Mouse (Mus musculus) stomach, postnatal 0 days (tissue): ENCODE data around the gene Rps29. TPM values are rescaled to one million over a fixed set of nuclear protein-coding genes. Genes with fewer than 3 reads are reported as not detected.

ENCODE experiments used
- ATAC-seq: fragments of 200-750 bp; cut with Nextera tagmentation; 2 replicates; pipeline ENCODE4 v1.8.0; 2017; ENCODE audit not compliant: low FRiP score, low TSS enrichment
- DNase-seq: peaks from one replicate; pipeline ENCODE4 v3.0.0-alpha.2; 2016; ENCODE audit warnings: low spot score
- H3K27ac ChIP-seq: fragments of 300-500 bp; sonication (generic); replicated peaks from 2 replicates; pipeline ENCODE4 v1.5.1; 2014; ENCODE audit warnings: mild to moderate bottlenecking, control low read depth
- H3K27me3 ChIP-seq: fragments of 300-500 bp; sonication (generic); 2 replicates; pipeline ENCODE4 v1.6.1; 2014; ENCODE audit warnings: low read length; ENCODE audit not compliant: control insufficient read depth, insufficient read depth
- H3K36me3 ChIP-seq: fragments of 300-500 bp; sonication (generic); 2 replicates; pipeline ENCODE4 v1.6.1; 2014; ENCODE audit warnings: low read length, mixed read lengths; ENCODE audit not compliant: control insufficient read depth, insufficient read depth
- H3K4me1 ChIP-seq: fragments of 300-500 bp; sonication (generic); replicated peaks from 2 replicates; pipeline ENCODE4 v1.6.1; 2014; ENCODE audit warnings: antibody characterized with exemption; ENCODE audit not compliant: control insufficient read depth, insufficient read depth
- H3K4me2 ChIP-seq: fragments of 300-500 bp; sonication (generic); replicated peaks from 2 replicates; pipeline ENCODE4 v1.6.1; 2014; ENCODE audit warnings: low read depth, mild to moderate bottlenecking, control low read depth, moderate library complexity
- H3K4me3 ChIP-seq: fragments of 300-500 bp; sonication (generic); 2 replicates; pipeline ENCODE4 v1.5.1; 2014; ENCODE audit warnings: low read depth, low read length, control low read depth
- H3K9ac ChIP-seq: fragments of 300-500 bp; sonication (generic); 2 replicates; pipeline ENCODE4 v1.6.1; 2014; ENCODE audit warnings: mild to moderate bottlenecking, low read length, control low read depth, mixed read lengths
- H3K9me3 ChIP-seq: fragments of 300-500 bp; sonication (generic); 2 replicates; pipeline ENCODE4 v1.6.1; 2016; ENCODE audit warnings: low read length; ENCODE audit not compliant: control insufficient read depth
- CTCF ChIP-seq: IDR thresholded peaks from 2 replicates; pipeline ENCODE4 v1.5.1; 2016; ENCODE audit warnings: antibody characterized with exemption, low read depth, mild to moderate bottlenecking, moderate library complexity
- EP300 ChIP-seq: optimal IDR thresholded peaks from 2 replicates; pipeline ENCODE3; 2016; ENCODE audit warnings: antibody characterized with exemption
- WGBS: fragments of 180-500 bp; shearing (Covaris S2); extraction: QIAGEN DNeasy Blood & Tissue Kit; methylation state at CpG from one replicate; pipeline ENCODE4 v1.1.7; 2014; 5-methylcytosine and 5-hydroxymethylcytosine counted together
- polyA plus RNA-seq: library from polyadenylated mRNA; unstranded; fragments of >200 nt; fragmentation: Nextera tagmentation; extraction: Ambion mirVana; gene quantifications from 2 replicates; pipeline ENCODE4 v1.2.1, GENCODE M21; 2015

The Rps29 gene
- polyA plus RNA-seq, 1 experiment from 2014 or later = 2,229 TPM

DNA sequence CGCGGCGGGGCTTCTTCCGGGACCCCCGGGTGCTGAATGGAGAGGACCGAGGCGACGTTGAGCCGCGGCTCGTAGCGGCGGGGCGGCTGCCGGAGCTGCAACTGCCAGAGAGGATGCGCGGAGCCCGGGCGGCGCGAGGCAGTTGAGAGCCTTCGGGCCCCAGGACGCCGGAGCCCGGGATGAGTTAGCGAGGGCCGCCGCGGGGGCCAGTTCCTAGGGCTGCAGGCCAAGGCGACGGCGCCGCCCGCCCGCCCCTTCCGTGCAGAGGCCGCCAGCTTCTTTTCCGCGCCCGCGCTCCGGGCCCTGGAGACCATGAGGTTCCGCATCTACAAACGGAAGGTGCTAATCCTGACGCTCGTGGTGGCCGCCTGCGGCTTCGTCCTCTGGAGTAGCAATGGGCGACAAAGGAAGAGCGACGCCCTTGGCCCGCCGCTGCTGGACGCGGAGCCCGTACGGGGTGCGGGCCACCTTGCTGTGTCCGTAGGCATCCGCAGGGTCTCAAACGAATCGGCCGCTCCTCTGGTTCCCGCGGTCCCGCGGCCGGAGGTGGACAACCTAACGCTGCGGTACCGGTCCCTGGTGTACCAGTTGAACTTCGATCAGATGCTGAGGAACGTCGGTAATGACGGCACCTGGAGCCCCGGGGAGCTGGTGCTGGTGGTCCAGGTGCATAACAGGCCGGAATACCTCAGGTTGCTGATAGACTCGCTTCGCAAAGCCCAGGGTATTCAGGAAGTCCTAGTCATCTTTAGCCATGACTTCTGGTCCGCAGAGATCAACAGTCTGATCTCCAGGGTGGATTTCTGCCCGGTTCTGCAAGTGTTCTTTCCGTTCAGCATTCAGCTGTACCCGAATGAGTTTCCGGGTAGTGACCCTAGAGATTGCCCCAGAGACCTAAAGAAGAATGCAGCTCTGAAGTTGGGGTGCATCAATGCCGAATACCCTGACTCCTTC, 25.6 kb upstream of the Rps29 start:
- peak; percentile 46 for ATAC-seq
- H3K9me3 ChIP-seq = no peaks in the 10 kb centered on the region
- no peaks in the 10 kb centered on the region for H3K27me3 ChIP-seq
- no peaks in the 10 kb centered on the region for H3K4me1 ChIP-seq
- TF ChIP-seq EP300 (no peak), CTCF (no peak)
- peak overlapping the region; percentile 71 for H3K4me3 ChIP-seq
- peaks cover 5% of the 10 kb centered on the region; the same call in 1 of the 2 replicates for H3K36me3 ChIP-seq
- peak overlapping the region; percentile 94 for H3K27ac ChIP-seq
- DNase-seq = peak; percentile 59
- peak overlapping the region; percentile 85 for H3K9ac ChIP-seq
- H3K4me2 ChIP-seq = peak overlapping the region; percentile 97
- under 1% methylated on average over 79 of the region's 86 CpGs for WGBS

GRCm38 (mm10) chr12:69183583-69184308, 24.8 kb upstream of the Rps29 start, which contains the start of the genes Rpl36al and Mgat2:
Rpl36al (minus strand) TSS chr12:69184083.
Mgat2 (plus strand) TSS chr12:69184157.
- Histone ChIP-seq H3K36me3 (peaks cover 5% of the 10 kb centered on the region; the same call in 1 of the 2 replicates), H3K4me3 (peak within 1 kb of the TSS; percentile 71), H3K9ac (peak within 1 kb of the TSS; percentile 85), H3K9me3 (no peaks in the 10 kb centered on the region), H3K27ac (peak within 1 kb of the TSS; percentile 94), H3K27me3 (no peaks in the 10 kb centered on the region), H3K4me2 (peak within 1 kb of the TSS; percentile 97), H3K4me1 (no peaks in the 10 kb centered on the region)
- DNase-seq (peak; percentile 98), ATAC-seq (peak; percentile 99)
- TF ChIP-seq EP300 (peak; percentile 72), CTCF (no peak)
- WGBS = under 1% methylated on average over 84 of the region's 84 CpGs

GRCm38 (mm10) chr12:69181800-69182199, 22.8 kb upstream of the Rps29 start:
- 87% methylated on average over 4 of the region's 4 CpGs for WGBS
- H3K36me3 ChIP-seq = peaks cover 2% of the 10 kb centered on the region; the same call in 1 of the 2 replicates
- H3K27me3 ChIP-seq = no peaks in the 10 kb centered on the region
- H3K27ac ChIP-seq = no peak overlapping the region
- no peak overlapping the region for H3K4me2 ChIP-seq
- no peaks in the 10 kb centered on the region for H3K4me1 ChIP-seq
- no peak overlapping the region for H3K9ac ChIP-seq
- H3K4me3 ChIP-seq = no peak overlapping the region
- DNase-seq = no peak
- no peaks in the 10 kb centered on the region for H3K9me3 ChIP-seq
- TF ChIP-seq CTCF = no peak
- no peak for TF ChIP-seq EP300
- no peak for ATAC-seq

GRCm38 (mm10) chr12:69179371-69179770, 20.4 kb upstream of the Rps29 start:
- Histone ChIP-seq H3K27me3 (no peaks in the 10 kb centered on the region), H3K36me3 (peaks cover 2% of the 10 kb centered on the region; the same call in 1 of the 2 replicates), H3K27ac (no peak overlapping the region), H3K4me3 (no peak overlapping the region), H3K4me2 (no peak overlapping the region), H3K4me1 (no peaks in the 10 kb centered on the region), H3K9me3 (no peaks in the 10 kb centered on the region), H3K9ac (no peak overlapping the region)
- WGBS = 55% methylated on average over 12 of the region's 12 CpGs
- DNase-seq (no peak), ATAC-seq (no peak)
- TF ChIP-seq CTCF = no peak

DNA sequence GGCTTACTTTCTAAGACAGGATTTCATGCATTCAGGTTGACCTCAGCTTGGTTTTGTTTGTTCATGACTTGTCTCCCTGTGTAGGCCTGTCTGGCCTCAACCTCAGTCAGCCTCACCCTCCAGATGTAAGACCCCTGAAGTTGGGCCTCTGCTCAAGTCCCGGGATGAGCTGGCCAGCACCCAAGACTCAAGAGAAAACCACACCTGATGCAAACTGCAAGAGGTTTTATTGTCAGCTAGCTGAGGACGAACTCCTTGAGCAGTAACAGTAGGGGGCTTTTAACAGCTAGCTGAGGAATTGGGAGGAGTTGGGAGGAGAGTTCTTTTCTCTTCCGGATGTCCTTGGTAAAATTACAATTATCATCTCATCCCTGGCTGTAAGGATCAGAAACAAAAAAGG, 18.5 kb upstream of the Rps29 start:
- no peak overlapping the region for H3K27ac ChIP-seq
- 84% methylated on average over 3 of the region's 3 CpGs for WGBS
- H3K27me3 ChIP-seq = no peaks in the 10 kb centered on the region
- no peak for DNase-seq
- no peaks in the 10 kb centered on the region for H3K4me1 ChIP-seq
- H3K9me3 ChIP-seq = no peaks in the 10 kb centered on the region
- no peak for TF ChIP-seq CTCF
- no peak for TF ChIP-seq EP300
- peaks cover 2% of the 10 kb centered on the region; the same call in 1 of the 2 replicates for H3K36me3 ChIP-seq
- H3K4me2 ChIP-seq = no peak overlapping the region
- no peak overlapping the region for H3K9ac ChIP-seq
- no peak overlapping the region for H3K4me3 ChIP-seq
- ATAC-seq = no peak
